Comparison of ENCODE assay signal across 7 mouse cellular contexts in the genomic region with DNA sequence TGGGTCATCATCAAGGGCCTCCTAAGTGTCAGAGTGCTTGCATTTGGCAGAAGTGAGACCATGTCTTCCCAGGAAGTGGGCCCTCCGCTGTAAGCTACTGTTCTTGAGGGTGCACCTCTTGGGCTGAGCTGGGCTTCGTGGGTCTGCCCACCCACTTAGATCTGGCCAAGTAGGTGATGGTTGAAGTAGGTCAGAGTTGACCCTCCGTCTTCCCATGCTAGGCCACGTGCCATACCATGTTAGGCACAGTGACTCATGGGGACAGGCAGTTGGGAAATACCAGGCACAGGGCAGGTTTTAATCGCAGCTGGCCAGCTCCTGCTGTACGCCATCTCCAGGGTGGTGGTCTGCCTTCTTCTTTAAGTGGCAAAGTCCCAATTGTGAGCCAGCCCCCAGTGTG. TPM values are rescaled to one million over a fixed set of nuclear protein-coding genes. Genes with fewer than 3 reads are reported as not detected.
A peak's percentile ranks its signal among the peaks of the same experiment; 100 is the strongest.
DNase-seq lines count a peak whose midpoint lies in the region; ATAC-seq and TF ChIP-seq lines count a peak whose summit lies in the region.

No protein-coding gene starts in this region.

- no peak for ATAC-seq in kidney, postnatal 0 days (replicated peaks; ENCODE audit: low FRiP score, low read depth)
- no peak for ATAC-seq in liver, postnatal 0 days

- TF ChIP-seq EP300 in liver, postnatal 0 days (IDR thresholded peaks at IDR 0.05; ENCODE audit: low read depth), result no peak

- WGBS in kidney, postnatal 0 days, result 95% methylated on average over 6 of the region's 6 CpGs
- WGBS in liver, postnatal 0 days (ENCODE audit: insufficient replicate concordance), result 77% methylated on average over 6 of the region's 6 CpGs

- H3K27me3 ChIP-seq in kidney, postnatal 0 days (ENCODE audit: insufficient read depth, low read length), result no peaks in the 10 kb centered on the region
- H3K27me3 ChIP-seq in liver, postnatal 0 days (ENCODE audit: insufficient read depth, low read length), result peaks cover 10% of the 10 kb centered on the region

- TF ChIP-seq CTCF in kidney, postnatal 0 days (IDR thresholded peaks at IDR 0.05; ENCODE audit: low read depth), result no peak
- TF ChIP-seq CTCF in cortical plate, adult 2 months (IDR thresholded peaks at IDR 0.05; ENCODE audit: extremely low read depth, insufficient read depth, low read length), result no peak
- no peak for TF ChIP-seq CTCF in liver, postnatal 0 days (IDR thresholded peaks at IDR 0.05; ENCODE audit: low read depth)

- TF ChIP-seq POLR2A in cortical plate, adult 2 months (IDR thresholded peaks at IDR 0.05; ENCODE audit: extremely low read depth, insufficient read depth, low read length), result no peak

- H3K9ac ChIP-seq in kidney, postnatal 0 days (ENCODE audit: low read depth, low read length), result no peak overlapping the region
- H3K9ac ChIP-seq in liver, postnatal 0 days (replicated peaks), result peak overlapping the region; percentile 90

- peaks cover 15% of the 10 kb centered on the region for H3K36me3 ChIP-seq in kidney, postnatal 0 days (ENCODE audit: insufficient read depth, low read length)
- peaks cover 33% of the 10 kb centered on the region for H3K36me3 ChIP-seq in liver, postnatal 0 days (replicated peaks; ENCODE audit: insufficient read depth, low read length)

- H3K4me3 ChIP-seq in kidney, postnatal 0 days (replicated peaks; ENCODE audit: low read depth, low read length), result no peak overlapping the region
- peak overlapping the region; percentile 89; the same call in 1 of the 2 replicates for H3K4me3 ChIP-seq in cortical plate, adult 2 months (ENCODE audit: insufficient read depth, low read length)
- H3K4me3 ChIP-seq in liver, postnatal 0 days (ENCODE audit: low read depth, low read length), result peak overlapping the region; percentile 77

- H3K9me3 ChIP-seq in kidney, postnatal 0 days (replicated peaks; ENCODE audit: low read length), result no peaks in the 10 kb centered on the region
- no peaks in the 10 kb centered on the region for H3K9me3 ChIP-seq in liver, postnatal 0 days (ENCODE audit: low read length)

- DNase-seq in kidney, postnatal 0 days (ENCODE audit: low spot score), result no peak
- no peak for DNase-seq in kidney, adult 18-20 months
- DNase-seq in adrenal gland, postnatal 10 days, result peak; percentile 75
- no peak for DNase-seq in liver, postnatal 0 days
- no peak for DNase-seq in frontal cortex, postnatal 10 days (ENCODE audit: low spot score in 2 of 2)
- no peak for DNase-seq in right cerebral cortex, adult 18-20 months

- peak overlapping the region; percentile 72 for H3K4me2 ChIP-seq in kidney, postnatal 0 days (ENCODE audit: low read length)
- peak overlapping the region; percentile 93 for H3K4me2 ChIP-seq in liver, postnatal 0 days (ENCODE audit: low read depth, low read length)

- no peak overlapping the region for H3K27ac ChIP-seq in kidney, postnatal 0 days
- no peak overlapping the region for H3K27ac ChIP-seq in cortical plate, adult 2 months (ENCODE audit: insufficient read depth, low read length)
- H3K27ac ChIP-seq in liver, postnatal 0 days (ENCODE audit: low read depth), result peak overlapping the region; percentile 99; the same call in 1 of the 2 replicates

- H3K4me1 ChIP-seq in kidney, postnatal 0 days (replicated peaks; ENCODE audit: insufficient read depth, low read length), result peaks cover 5% of the 10 kb centered on the region
- H3K4me1 ChIP-seq in cortical plate, adult 2 months (ENCODE audit: control insufficient read depth, insufficient read depth, low read length), result no peaks in the 10 kb centered on the region; the same call in 1 of the 2 replicates
- H3K4me1 ChIP-seq in liver, postnatal 0 days (ENCODE audit: insufficient read depth), result peaks cover 28% of the 10 kb centered on the region

RNA-seq across cellular contexts. Expression of a gene that starts 1.7 kb away (rescaled TPM):
- polyA plus RNA-seq in kidney, postnatal 0 days (2015; fragmentation: Nextera tagmentation; extraction: Ambion mirVana), result 68.0 and 72.9 TPM in 2 replicates
- total RNA-seq in adrenal gland, postnatal 10 days (2021), result 1,000 to 10,000 TPM; 1,181 to 1,292 TPM
- polyA plus RNA-seq in cortical plate, adult 2 months (2012; rRNA removed), result 31.6 and 32.2 TPM in 2 replicates
- 47.1 and 51.3 TPM in 2 replicates for polyA plus RNA-seq in liver, postnatal 0 days (2015; fragmentation: Nextera tagmentation; extraction: Ambion mirVana)

RNA-seq across cellular contexts. Expression of a gene that starts 4.2 kb away (rescaled TPM):
- 16.1 and 20.5 TPM in 2 replicates for polyA plus RNA-seq in kidney, postnatal 0 days (2015; fragmentation: Nextera tagmentation; extraction: Ambion mirVana)
- 10 to 100 TPM; 16.8 to 19.6 TPM for total RNA-seq in adrenal gland, postnatal 10 days (2021)
- 4.8 and 7.4 TPM in 2 replicates for polyA plus RNA-seq in cortical plate, adult 2 months (2012; rRNA removed)
- polyA plus RNA-seq in liver, postnatal 0 days (2015; fragmentation: Nextera tagmentation; extraction: Ambion mirVana), result 6.3 and 7.3 TPM in 2 replicates

RNA-seq across cellular contexts. Expression of a gene that starts 9.6 kb away (rescaled TPM):
- 1,479 and 1,595 TPM in 2 replicates for polyA plus RNA-seq in kidney, postnatal 0 days (2015; fragmentation: Nextera tagmentation; extraction: Ambion mirVana)
- 1,000 to 10,000 TPM; 1,282 to 1,421 TPM for total RNA-seq in adrenal gland, postnatal 10 days (2021)
- 611 and 653 TPM in 2 replicates for polyA plus RNA-seq in cortical plate, adult 2 months (2012; rRNA removed)
- 861 and 865 TPM in 2 replicates for polyA plus RNA-seq in liver, postnatal 0 days (2015; fragmentation: Nextera tagmentation; extraction: Ambion mirVana)

RNA-seq across cellular contexts. Expression of a gene that starts 10.5 kb away (rescaled TPM):
- 36.1 and 37.2 TPM in 2 replicates for polyA plus RNA-seq in kidney, postnatal 0 days (2015; fragmentation: Nextera tagmentation; extraction: Ambion mirVana)
- total RNA-seq in adrenal gland, postnatal 10 days (2021), result 100 to 1,000 TPM; 184 to 198 TPM
- polyA plus RNA-seq in cortical plate, adult 2 months (2012; rRNA removed), result 63.5 and 66.0 TPM in 2 replicates
- polyA plus RNA-seq in liver, postnatal 0 days (2015; fragmentation: Nextera tagmentation; extraction: Ambion mirVana), result 5.1 and 6.6 TPM in 2 replicates

RNA-seq across cellular contexts. Expression of a gene that starts 12.9 kb away (rescaled TPM):
- 3.6 and 5.1 TPM in 2 replicates for polyA plus RNA-seq in kidney, postnatal 0 days (2015; fragmentation: Nextera tagmentation; extraction: Ambion mirVana)
- 1 to 10 TPM; 2.4 to 7.3 TPM for total RNA-seq in adrenal gland, postnatal 10 days (2021)
- 2.7 and 2.8 TPM in 2 replicates for polyA plus RNA-seq in cortical plate, adult 2 months (2012; rRNA removed)
- polyA plus RNA-seq in liver, postnatal 0 days (2015; fragmentation: Nextera tagmentation; extraction: Ambion mirVana), result 3.6 and 4.3 TPM in 2 replicates
